Mouse (Mus musculus): ENCODE data around the gene Prl2a1. TPM values are rescaled to one million over a fixed set of nuclear protein-coding genes. Genes with fewer than 3 reads are reported as not detected.
"Not testable (repeated sequence)": the region's sequence is repeated elsewhere in the genome, so short reads cannot be mapped to it uniquely, and the experiment has no call there.

Gene Prl2a1
- not detected for total RNA-seq (2021)

DNA sequence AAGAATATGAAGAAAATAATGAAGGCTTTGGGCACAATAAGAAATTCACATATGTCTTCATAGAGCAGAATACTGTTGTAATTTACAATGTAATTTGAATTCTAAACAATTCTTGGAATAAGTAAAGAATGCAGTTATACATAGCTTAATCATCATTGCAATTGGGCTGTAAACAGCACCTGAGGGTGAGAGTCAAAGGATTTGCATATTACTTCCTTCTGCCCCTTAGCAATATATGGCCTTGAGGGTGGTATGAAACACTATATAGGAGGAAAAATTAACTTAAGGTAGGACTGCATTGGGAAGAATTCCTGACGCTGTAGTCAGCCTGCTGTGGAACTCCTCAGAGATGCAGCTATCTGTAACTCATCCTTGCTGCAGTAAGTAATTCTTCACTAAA, at the start of gene Prl2a1:
TSS of gene Prl2a1 (plus strand) at position 301 of the 400 bp plus-strand sequence.
- DNase-seq (ENCODE audit: low spot score), result no peak
- intact Hi-C loops (cut with DNase I), result no loop called here

DNA sequence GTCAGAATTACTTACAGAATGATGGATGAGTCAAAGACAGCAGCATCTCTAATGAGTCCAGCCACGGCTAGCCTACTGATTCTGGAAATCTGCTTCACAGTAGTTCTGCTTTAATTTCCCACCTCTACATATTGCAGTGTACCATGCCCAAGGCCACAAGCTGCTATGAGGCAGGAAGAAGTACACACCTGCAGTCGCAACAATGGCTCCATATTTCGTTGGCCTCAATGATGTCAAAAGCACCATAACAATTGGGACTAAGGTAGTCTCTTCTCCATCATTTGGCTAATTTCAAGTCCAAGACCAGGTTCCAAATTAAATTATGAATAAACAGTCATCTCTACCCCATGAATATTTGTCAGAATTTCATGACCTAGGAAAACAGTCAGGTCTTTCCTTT, 20.8 kb upstream of the Prl2a1 start, which contains the start of gene Prl7c1:
TSS of gene Prl7c1 (minus strand) at position 101 of the 400 bp plus-strand sequence.
- DNase-seq (ENCODE audit: low spot score); intact Hi-C loops (cut with DNase I): not testable (repeated sequence)

DNA sequence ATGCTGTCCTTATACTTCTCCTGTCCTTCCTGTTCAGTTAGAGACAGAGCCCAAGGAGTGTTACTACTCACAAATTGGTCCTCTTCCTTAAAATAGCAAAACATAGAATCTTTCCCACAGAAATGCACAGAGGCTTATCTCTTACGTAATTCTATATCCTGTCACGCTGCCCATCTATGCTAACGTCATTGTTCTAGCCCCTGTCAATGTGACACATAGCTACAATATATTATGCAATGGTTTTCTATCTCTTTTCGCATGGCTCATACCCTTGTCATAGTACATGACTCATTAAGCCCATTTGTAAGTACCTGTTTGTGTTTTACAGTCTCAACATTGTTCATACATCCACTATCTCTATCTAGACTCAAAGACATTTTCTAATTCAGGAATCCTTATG, 2.2 kb upstream of the Prl2a1 start:
- no peak for DNase-seq (ENCODE audit: low spot score)
- intact Hi-C loops (cut with DNase I), result no loop called here

GRCm38 (mm10) chr13:27802765-27803164, 1.3 kb downstream of the Prl2a1 start:
- no peak for DNase-seq (ENCODE audit: low spot score)
- intact Hi-C loops (cut with DNase I), result no loop called here

DNA sequence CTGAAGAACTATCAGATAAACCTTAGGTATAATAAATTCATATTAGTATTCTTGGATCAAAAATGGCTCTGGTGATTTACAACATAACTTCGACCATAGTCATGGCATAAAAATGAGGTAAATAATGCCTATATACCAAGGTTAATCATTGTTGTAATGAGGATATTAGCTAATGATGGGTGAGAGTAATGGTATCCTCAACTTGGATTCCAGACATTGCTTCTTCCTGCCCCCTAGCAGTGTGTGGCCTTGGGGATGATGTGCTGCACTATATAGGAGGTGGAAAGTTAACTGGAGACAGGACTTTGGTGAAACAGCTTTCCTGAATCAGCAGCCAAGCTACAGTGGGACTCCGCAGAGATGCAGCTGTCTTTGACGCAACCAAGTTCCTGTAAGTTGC, 47.6 kb downstream of the Prl2a1 start, which contains the start of gene Prl2c1:
TSS of gene Prl2c1 (plus strand) at position 301 of the 400 bp plus-strand sequence.
- intact Hi-C loops (cut with DNase I), result no loop called here
- DNase-seq (ENCODE audit: low spot score), result no peak

Other genes with a start within 250 kb of the Prl2a1 start
- gene Prl8a9, start 237.0 kb upstream of the Prl2a1 start, total RNA-seq (2021), result not detected
- gene Prl8a1, start 219.5 kb upstream of the Prl2a1 start, total RNA-seq (2021), result not detected
- not detected for gene Prl7b1, start 191.1 kb upstream of the Prl2a1 start, total RNA-seq (2021)
- gene Prl7a1, start 159.2 kb upstream of the Prl2a1 start, total RNA-seq (2021), result not detected
- not detected for gene Prl7a2, start 133.6 kb upstream of the Prl2a1 start, total RNA-seq (2021)
- gene Prl7d1, start 84.9 kb upstream of the Prl2a1 start, total RNA-seq (2021), result not detected
- not detected for gene Prl7c1, start 20.9 kb upstream of the Prl2a1 start, total RNA-seq (2021)
- gene Prl2c1, start 47.7 kb downstream of the Prl2a1 start, total RNA-seq (2021), result not detected
- gene Prl4a1, start 214.6 kb downstream of the Prl2a1 start, total RNA-seq (2021), result not detected

Data from heart, postnatal 25 days (tissue).